Mouse (Mus musculus): ENCODE data around the gene Dbn1. TPM values are rescaled to one million over a fixed set of nuclear protein-coding genes. Genes with fewer than 3 reads are reported as not detected.
A peak's percentile ranks its signal among the peaks of the same experiment; 100 is the strongest.

Gene Dbn1
- polyA plus RNA-seq, 1 experiment from 2014 or later: 190 TPM

DNA sequence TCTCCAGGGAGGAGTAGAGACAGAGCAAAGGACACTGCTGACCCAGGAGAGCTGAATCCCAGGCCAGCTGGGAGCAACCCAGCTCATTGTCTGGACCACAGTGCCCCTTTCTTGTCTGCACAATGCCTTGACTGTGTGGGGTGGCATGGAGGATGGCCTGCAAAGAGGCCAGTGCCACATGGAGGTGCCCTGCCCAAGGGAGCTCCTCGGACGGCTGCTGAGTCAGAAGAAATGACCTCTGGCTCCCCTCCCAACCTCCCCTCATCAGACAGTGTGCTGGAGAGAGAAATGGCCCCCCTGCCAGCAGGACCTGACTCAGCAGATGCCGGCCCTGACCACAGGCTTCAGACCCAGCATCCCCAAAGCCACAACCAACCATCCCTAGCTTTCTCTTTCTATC lies 22.7 kb downstream of the Dbn1 start:
- WGBS: 14% methylated on average over 3 of the region's 3 CpGs
- H3K9me3 ChIP-seq (replicated peaks): no peaks in the 10 kb centered on the region
- no peak overlapping the region for H3K9ac ChIP-seq
- ATAC-seq (ENCODE audit: insufficient number of reproducible peaks, low FRiP score, low TSS enrichment, low read depth): 0 out of 2 replicates have a peak, but pooled peaks have one; percentile 1
- H3K36me3 ChIP-seq: peaks cover 16% of the 10 kb centered on the region
- peak overlapping the region; percentile 91 for H3K4me2 ChIP-seq (replicated peaks)
- peak overlapping the region; percentile 55 for H3K4me3 ChIP-seq (replicated peaks)
- peaks cover 39% of the 10 kb centered on the region for H3K4me1 ChIP-seq
- H3K27ac ChIP-seq (replicated peaks): 0 out of 2 replicates have a peak overlapping the region, but pooled peaks have one; percentile 22
- no peaks in the 10 kb centered on the region for H3K27me3 ChIP-seq

DNA sequence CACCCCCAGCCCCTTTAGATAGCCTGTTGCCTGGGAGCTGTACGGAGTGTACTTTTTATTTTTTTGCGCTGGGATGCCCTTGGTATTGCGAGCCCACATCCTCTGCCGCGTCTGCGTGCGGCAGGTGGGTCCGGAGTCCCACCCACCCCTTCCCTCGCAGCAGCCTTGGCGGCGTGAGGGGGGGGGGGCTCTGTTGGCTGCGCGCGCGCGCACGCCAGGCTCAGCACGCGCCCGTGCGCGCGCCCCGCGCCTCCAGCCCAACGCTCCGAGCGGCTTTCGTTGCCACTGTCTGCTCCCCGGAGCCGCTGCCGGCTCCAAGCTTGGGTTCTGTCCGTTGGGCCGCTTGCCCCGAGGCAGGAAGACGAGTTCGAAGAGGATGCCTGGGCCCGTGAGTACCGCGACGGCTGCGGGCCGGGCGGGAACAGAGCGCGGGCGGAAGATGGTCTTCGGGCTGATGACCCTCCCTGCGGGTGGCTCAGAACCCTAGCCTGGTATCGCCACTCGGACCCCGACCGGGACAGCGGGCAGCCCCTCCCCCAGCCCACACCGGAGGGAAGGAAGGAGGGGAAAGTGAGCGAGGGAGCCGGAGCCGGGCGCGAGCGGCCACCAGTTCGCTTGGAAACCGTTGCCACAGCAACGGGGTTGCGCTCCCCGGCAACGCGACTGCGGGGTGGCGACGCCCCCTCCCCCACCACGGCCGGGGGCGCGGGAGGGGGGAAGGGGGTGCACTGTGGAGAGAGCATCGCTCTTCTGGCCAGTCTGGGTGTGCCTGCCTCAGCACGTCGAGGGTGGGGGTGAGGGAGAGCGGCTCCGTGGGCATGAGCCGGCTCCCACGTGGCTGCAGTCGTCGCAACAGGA lies 23.7 kb downstream of the Dbn1 start, which contains the start of gene Prr7:
TSS of gene Prr7 (plus strand) at position 241 of the 858 bp plus-strand sequence.
- Histone ChIP-seq H3K9ac (peak within 1 kb of the TSS; percentile 59), H3K4me2 (replicated peaks) (peak within 1 kb of the TSS; percentile 91), H3K27ac (replicated peaks) (peak within 1 kb of the TSS; percentile 53), H3K4me3 (replicated peaks) (peak within 1 kb of the TSS; percentile 55), H3K9me3 (replicated peaks) (no peaks in the 10 kb centered on the region), H3K27me3 (no peaks in the 10 kb centered on the region), H3K4me1 (peaks cover 33% of the 10 kb centered on the region), H3K36me3 (peaks cover 25% of the 10 kb centered on the region)
- peak; percentile 71 for ATAC-seq (ENCODE audit: insufficient number of reproducible peaks, low FRiP score, low TSS enrichment, low read depth)
- WGBS: under 1% methylated on average over 81 of the region's 84 CpGs

DNA sequence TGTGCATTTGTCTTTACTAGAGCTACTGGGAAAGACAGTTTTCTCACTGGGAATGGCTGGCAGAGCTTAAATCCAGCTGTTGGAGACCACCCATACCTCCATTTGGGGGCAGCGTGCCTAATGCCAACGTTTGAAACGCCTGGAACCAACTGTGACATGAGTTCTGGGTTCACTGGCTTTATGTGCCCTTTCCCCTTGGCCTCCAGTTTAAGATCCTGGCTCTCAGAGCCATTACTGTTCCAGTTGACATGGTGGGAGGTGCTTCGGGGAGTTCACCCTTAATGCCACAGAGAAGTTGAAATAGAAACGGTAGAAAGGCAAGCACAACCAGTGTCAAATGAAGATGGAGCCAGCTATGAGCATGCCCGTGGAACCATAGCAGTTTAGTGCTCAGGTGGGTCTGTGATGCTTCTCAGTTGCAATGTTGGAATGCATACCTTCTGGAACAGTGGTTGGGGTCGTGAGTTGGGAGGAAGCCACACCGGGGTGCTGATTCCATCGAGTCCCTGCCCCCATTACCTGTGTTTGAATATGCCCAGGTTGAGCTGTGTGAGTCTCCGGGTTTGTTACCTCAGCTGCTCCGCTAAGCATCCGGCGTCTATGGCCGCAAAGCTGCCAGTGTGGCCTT lies 24.4 kb downstream of the Dbn1 start:
- H3K4me3 ChIP-seq (replicated peaks): peak overlapping the region; percentile 55
- WGBS: 12% methylated on average over 14 of the region's 14 CpGs
- peak overlapping the region; percentile 53; the same call in 1 of the 2 replicates for H3K27ac ChIP-seq (replicated peaks)
- H3K9me3 ChIP-seq (replicated peaks): no peaks in the 10 kb centered on the region
- no peak overlapping the region for H3K9ac ChIP-seq
- H3K4me2 ChIP-seq (replicated peaks): peak overlapping the region; percentile 91
- ATAC-seq (ENCODE audit: insufficient number of reproducible peaks, low FRiP score, low TSS enrichment, low read depth): peak; percentile 3; the same call in 1 of the 2 replicates
- H3K27me3 ChIP-seq: no peaks in the 10 kb centered on the region
- H3K4me1 ChIP-seq: peaks cover 28% of the 10 kb centered on the region
- peaks cover 32% of the 10 kb centered on the region for H3K36me3 ChIP-seq

DNA sequence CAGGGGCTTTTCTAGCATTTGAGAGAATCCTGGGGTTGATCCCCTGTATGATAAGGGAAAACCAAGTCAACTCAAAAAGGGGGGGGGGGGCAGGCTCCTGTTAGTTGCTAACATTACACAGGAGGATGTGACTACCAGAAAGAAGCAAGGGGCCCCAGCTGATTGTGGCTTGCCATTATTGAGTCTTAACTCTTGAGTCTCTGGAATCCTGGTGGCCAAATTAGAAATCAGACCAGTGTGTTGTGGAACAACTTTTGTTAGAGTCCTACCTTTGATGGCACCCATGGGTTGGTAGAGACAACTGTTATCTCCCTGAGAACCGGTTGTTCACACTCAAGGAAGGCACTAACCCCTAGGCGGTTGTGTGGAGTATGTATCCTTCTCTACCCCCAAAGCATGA lies 24.9 kb downstream of the Dbn1 start:
- Histone ChIP-seq H3K27ac (replicated peaks) (no peak overlapping the region), H3K9ac (no peak overlapping the region), H3K36me3 (peaks cover 36% of the 10 kb centered on the region), H3K9me3 (replicated peaks) (no peaks in the 10 kb centered on the region), H3K4me2 (replicated peaks) (no peak overlapping the region), H3K4me1 (peaks cover 28% of the 10 kb centered on the region), H3K27me3 (no peaks in the 10 kb centered on the region), H3K4me3 (replicated peaks) (no peak overlapping the region)
- 44% methylated on average over 2 of the region's 2 CpGs for WGBS
- ATAC-seq (ENCODE audit: insufficient number of reproducible peaks, low FRiP score, low TSS enrichment, low read depth): no peak

DNA sequence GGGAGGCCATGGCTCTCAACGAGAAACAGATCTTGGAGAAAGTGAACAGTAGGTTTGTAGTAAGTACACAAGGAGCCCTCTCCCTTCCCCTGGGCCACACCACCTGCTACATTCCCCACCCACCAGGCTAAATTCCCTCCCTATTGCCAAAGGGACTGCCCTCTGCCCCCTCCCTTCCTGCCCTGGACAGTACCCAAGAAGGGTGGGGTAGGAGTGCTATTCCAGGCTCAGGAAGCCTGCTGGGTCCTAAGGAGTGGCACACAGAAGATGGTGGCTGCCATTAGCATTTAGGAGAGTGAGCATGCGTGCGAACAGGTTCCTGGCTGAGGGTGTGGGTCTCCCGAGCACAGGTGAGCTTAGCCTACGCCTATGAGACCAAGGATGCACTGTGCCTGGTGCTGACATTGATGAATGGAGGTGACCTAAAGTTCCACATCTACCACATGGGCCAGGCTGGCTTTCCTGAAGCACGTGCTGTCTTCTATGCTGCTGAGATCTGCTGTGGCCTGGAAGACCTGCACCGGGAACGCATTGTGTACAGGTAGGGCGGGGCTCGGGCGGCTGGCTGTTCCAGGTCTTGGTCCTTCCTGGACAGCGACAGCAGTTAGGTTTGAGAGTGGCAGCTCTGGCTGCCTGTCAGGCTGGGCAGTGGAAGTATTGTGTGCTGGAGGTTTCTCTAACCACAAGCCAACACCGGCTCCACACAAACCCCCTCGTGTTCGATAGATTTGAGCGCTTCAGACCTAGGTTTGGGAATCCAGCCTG lies 35.9 kb downstream of the Dbn1 start:
- no peak overlapping the region for H3K4me2 ChIP-seq (replicated peaks)
- no peaks in the 10 kb centered on the region for H3K9me3 ChIP-seq (replicated peaks)
- no peak overlapping the region for H3K4me3 ChIP-seq (replicated peaks)
- no peaks in the 10 kb centered on the region for H3K27me3 ChIP-seq
- H3K9ac ChIP-seq: no peak overlapping the region
- 92% methylated on average over 16 of the region's 16 CpGs for WGBS
- no peak overlapping the region for H3K27ac ChIP-seq (replicated peaks)
- no peak for ATAC-seq (ENCODE audit: insufficient number of reproducible peaks, low FRiP score, low TSS enrichment, low read depth)
- H3K36me3 ChIP-seq: peaks cover 77% of the 10 kb centered on the region
- H3K4me1 ChIP-seq: peaks cover 12% of the 10 kb centered on the region

DNA sequence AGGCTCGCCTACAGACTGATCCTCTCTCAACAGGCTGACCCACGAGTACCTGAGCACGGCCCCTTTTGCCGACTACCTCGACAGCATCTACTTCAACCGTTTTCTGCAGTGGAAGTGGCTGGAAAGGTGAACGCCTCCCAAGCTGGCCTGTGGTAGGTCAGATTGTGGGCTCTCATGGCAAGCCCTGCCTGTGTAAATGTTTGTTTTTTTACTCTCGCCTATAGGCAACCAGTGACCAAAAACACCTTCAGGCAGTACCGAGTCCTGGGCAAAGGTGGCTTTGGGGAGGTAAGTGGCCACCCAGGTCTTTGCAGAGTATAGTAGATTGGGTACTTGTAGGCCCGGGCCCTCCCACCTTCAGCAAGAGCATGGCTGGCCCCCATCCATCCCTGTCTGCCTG lies 36.6 kb downstream of the Dbn1 start:
- Histone ChIP-seq H3K9ac (no peak overlapping the region), H3K4me3 (replicated peaks) (no peak overlapping the region), H3K36me3 (peaks cover 71% of the 10 kb centered on the region), H3K4me2 (replicated peaks) (no peak overlapping the region), H3K27ac (replicated peaks) (no peak overlapping the region), H3K9me3 (replicated peaks) (no peaks in the 10 kb centered on the region), H3K27me3 (no peaks in the 10 kb centered on the region), H3K4me1 (peaks cover 18% of the 10 kb centered on the region)
- ATAC-seq (ENCODE audit: insufficient number of reproducible peaks, low FRiP score, low TSS enrichment, low read depth): no peak
- 88% methylated on average over 10 of the region's 10 CpGs for WGBS

DNA sequence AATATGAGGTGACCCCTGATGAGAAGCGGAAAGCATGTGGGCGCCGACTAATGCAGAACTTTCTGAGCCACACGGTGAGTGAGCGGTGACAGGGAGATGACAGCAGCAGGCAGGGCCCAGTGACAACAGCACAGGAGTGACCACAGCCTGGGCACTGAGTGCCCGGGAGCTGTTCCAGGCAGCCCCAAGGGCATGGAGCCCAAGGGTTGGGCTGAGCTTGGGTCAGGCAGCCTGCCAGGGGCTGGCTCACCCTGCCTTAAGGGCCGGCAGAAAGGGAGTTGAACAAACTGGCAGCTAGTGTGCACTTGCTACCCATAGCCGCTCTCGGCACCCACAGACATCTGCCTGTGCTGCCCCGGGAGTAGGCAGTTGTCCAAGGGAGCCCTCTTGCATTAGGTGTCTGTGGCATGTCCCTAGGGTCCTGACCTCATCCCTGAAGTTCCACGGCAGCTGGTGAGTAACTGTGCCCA lies 37.4 kb downstream of the Dbn1 start:
- no peaks in the 10 kb centered on the region for H3K27me3 ChIP-seq
- H3K36me3 ChIP-seq: peaks cover 63% of the 10 kb centered on the region
- no peak overlapping the region for H3K27ac ChIP-seq (replicated peaks)
- 85% methylated on average over 11 of the region's 11 CpGs for WGBS
- H3K9me3 ChIP-seq (replicated peaks): no peaks in the 10 kb centered on the region
- no peak for ATAC-seq (ENCODE audit: insufficient number of reproducible peaks, low FRiP score, low TSS enrichment, low read depth)
- H3K4me3 ChIP-seq (replicated peaks): no peak overlapping the region
- no peak overlapping the region for H3K4me2 ChIP-seq (replicated peaks)
- no peak overlapping the region for H3K9ac ChIP-seq
- peaks cover 23% of the 10 kb centered on the region for H3K4me1 ChIP-seq

DNA sequence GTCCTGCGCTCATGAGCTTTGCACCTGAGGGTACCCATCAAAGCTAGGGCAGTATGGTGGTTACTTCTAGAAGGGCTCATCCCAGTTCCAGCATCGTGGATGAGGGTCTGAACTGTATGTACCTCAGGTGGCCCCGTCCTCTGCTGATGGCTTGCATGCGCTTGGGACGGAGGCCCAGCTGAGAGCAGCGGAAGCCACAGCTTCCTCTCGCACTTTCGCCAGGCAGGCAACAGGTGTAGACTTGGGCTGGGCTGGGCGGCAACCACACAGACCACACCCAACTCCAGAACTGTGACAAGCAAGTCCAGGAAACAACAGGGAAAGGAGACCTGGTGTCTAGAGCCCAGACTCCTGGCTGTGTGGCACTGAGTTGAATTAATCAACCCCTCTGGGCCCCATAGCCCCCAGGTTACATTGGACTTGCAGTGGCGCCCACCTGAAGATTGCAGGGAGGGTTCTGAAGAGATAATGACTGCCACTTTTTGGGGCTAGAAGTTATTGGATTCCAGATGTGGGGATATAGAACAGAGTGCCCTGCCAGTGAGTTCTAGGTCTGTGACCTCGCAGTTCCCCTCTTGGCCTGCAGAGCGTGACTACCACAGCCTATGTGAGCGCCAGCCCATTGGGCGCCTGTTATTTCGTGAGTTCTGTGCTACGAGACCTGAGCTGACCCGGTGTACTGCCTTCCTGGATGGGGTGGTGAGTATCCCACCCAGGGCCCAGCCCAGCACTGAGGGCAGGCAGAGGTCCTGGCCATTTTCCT lies 38.1 kb downstream of the Dbn1 start:
- no peak overlapping the region for H3K4me2 ChIP-seq (replicated peaks)
- H3K27ac ChIP-seq (replicated peaks): no peak overlapping the region
- H3K27me3 ChIP-seq: no peaks in the 10 kb centered on the region
- H3K9ac ChIP-seq: no peak overlapping the region
- H3K9me3 ChIP-seq (replicated peaks): no peaks in the 10 kb centered on the region
- 84% methylated on average over 17 of the region's 17 CpGs for WGBS
- H3K36me3 ChIP-seq: peaks cover 57% of the 10 kb centered on the region
- H3K4me3 ChIP-seq (replicated peaks): no peak overlapping the region
- ATAC-seq (ENCODE audit: insufficient number of reproducible peaks, low FRiP score, low TSS enrichment, low read depth): no peak
- peaks cover 23% of the 10 kb centered on the region for H3K4me1 ChIP-seq

DNA sequence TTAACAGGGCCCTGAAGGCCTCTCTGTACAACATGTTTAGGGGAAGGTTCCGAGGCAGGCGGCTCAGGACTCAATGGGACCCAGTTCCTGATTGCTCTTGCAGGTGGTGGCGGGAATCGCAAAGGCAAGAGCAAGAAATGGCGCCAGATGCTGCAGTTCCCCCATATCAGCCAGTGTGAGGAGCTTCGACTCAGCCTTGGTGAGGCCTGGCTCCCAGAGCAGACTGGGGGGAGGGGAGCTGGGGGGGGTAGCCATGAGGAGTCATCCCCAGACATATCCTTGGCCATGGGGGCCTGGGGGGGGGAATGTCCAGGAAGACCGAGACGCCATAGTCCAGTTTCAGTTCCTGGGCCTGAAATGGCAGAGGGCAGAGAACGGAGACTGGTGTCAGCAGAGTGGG lies 38.7 kb downstream of the Dbn1 start:
- H3K27me3 ChIP-seq: no peaks in the 10 kb centered on the region
- H3K4me3 ChIP-seq (replicated peaks): no peak overlapping the region
- H3K4me2 ChIP-seq (replicated peaks): no peak overlapping the region
- no peaks in the 10 kb centered on the region for H3K9me3 ChIP-seq (replicated peaks)
- peaks cover 23% of the 10 kb centered on the region for H3K4me1 ChIP-seq
- no peak overlapping the region for H3K27ac ChIP-seq (replicated peaks)
- H3K36me3 ChIP-seq: peaks cover 50% of the 10 kb centered on the region
- no peak for ATAC-seq (ENCODE audit: insufficient number of reproducible peaks, low FRiP score, low TSS enrichment, low read depth)
- H3K9ac ChIP-seq: no peak overlapping the region
- 89% methylated on average over 9 of the region's 9 CpGs for WGBS

DNA sequence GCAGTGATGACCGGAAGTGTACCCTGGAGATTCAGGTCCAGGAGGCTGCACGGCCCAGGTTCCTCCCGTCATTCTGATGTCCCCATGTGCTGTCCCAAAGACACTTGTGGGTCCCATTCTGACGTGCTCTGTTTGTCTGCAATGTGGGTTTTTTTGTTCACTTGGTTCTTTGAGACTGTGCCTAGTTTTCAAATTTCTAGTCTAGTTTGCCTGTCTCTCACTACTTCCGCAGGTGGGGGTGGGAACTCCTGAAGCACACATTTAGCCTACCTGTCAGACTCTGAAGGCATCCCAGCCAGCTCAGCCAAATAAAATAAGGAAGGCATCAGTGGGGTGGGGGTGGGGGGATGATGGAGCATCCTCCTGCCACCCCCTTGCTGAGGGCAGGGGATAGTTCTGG lies 39.8 kb downstream of the Dbn1 start:
- H3K4me1 ChIP-seq: peaks cover 29% of the 10 kb centered on the region
- no peaks in the 10 kb centered on the region for H3K9me3 ChIP-seq (replicated peaks)
- 89% methylated on average over 5 of the region's 5 CpGs for WGBS
- H3K9ac ChIP-seq: no peak overlapping the region
- no peak overlapping the region for H3K4me2 ChIP-seq (replicated peaks)
- H3K27me3 ChIP-seq: no peaks in the 10 kb centered on the region
- H3K36me3 ChIP-seq: peaks cover 39% of the 10 kb centered on the region
- no peak overlapping the region for H3K4me3 ChIP-seq (replicated peaks)
- no peak for ATAC-seq (ENCODE audit: insufficient number of reproducible peaks, low FRiP score, low TSS enrichment, low read depth)
- no peak overlapping the region for H3K27ac ChIP-seq (replicated peaks)

All from embryonic facial prominence, embryonic 15.5 days (tissue).